Mouse (Mus musculus) testis, postnatal 14 days (tissue): ENCODE measurements around the gene Far2.
A peak's percentile ranks its signal among the peaks of the same experiment; 100 is the strongest.

Source experiments
- DNase-seq: peaks from one replicate; pipeline ENCODE4 v3.0.0; 2021; ENCODE audit warnings: low spot score

The Far2 gene

DNA sequence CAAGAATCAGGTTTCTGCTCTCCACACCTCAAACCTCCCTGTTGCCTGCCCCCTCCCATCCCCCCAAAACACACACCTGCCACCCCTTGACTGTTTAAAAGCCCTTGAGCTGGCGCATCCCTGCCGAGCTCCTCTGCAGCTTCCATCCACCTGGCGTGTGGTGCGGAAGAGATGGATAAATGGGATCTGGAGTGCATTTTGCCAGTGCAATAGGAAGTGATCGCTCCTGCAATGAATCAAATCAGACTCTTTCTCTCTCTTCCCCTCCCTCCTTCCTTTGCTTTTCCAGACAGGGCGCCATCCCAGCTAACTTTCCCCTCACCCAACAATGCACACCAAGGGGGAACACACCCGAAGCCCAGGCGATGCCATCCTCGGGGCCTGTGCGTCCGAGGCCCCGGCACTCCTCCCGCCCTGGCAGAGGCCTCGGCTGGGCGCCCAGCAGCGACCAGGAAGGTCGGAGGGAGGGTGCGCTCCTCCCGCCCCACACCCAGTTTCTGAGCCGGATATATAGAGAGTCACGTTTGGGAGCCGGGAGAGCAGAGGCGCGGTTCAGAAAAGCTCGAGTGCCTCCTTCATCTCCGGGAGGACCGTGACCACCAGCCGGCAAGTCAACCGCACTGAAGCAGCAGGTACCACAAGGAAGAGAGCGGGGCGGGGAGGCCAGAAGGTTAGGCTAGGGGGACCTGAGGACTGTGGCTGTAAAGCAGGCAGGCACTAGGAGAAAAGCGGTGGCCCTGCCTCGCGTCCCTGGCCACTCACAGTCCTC lies at the start of gene Far2:
Far2 (plus strand) TSS at position 379 of the 769 bp plus-strand sequence.
- DNase-seq: no peak

DNA sequence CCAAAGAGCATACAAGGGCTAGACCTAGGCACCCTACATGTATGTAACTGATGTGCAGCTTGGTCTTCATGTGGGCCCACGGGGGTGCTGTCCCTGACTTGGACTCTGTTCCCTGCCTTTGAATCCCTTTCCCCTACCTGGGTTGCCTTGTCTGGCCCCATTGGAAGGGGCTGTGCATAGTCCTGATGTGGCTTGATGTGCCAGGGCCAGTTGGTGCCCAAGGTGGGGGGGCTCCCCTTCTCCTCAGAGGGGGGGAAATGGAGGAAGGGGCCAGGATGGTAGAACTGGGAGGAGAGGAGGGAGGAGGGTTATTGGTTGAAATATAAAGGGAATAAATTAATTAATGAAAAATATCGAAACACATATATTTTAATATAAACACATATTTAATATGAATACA lies 46.6 kb upstream of the Far2 start:
- no peak for DNase-seq

DNA sequence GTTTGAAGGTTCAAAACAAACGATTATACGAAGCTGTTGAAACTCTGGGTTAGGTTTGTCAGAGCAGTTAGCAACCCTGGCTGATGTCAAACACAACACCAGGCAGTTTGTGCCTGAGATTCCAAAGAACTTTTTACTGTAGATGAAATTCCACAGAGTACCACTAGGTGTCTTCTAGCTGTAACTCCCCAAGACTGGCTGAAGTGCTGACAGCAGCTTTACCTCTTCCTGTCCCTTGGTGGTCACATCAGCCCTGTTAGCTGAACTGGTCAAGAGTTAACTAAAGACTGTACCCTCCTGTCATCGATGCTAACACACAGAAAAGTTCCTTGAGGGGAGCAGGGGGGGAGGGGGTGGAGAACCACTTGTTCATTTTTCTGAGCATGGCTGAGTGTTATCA lies 46.0 kb upstream of the Far2 start:
- no peak for DNase-seq

DNA sequence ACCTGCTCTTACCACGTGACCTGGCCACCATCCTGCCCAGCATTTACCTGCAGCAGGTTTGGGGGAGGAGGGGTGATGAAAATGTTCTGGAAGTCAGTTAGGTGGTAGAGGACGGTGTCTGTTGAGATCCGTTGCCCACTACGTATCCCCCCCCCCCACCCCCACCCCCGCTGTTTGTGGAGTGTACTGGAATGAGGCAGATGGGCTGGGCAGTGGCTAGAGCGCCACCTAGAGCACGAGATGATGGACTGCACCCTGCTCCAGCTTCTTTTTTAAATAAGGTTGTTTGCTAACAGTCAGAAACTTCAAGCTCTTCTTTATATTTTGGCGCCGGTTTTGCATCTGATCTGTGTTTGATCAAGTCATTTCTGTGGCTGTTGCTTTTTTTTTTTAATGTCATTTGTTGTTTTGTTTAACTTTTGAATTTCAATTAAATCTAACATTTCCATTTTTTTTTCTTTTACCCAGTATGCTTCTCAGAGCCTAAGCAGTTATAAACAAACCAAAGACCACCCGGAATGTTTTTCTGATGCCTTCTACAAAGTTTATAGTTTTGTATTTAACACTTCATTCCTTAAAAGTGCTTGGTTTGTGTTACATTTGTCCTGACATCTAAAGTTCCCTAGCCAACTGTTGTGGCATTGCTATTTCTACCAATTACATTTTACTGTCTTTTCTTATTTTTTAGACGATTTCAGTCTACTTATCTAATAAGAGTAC lies 40.8 kb upstream of the Far2 start:
- DNase-seq: peak; percentile 22

DNA sequence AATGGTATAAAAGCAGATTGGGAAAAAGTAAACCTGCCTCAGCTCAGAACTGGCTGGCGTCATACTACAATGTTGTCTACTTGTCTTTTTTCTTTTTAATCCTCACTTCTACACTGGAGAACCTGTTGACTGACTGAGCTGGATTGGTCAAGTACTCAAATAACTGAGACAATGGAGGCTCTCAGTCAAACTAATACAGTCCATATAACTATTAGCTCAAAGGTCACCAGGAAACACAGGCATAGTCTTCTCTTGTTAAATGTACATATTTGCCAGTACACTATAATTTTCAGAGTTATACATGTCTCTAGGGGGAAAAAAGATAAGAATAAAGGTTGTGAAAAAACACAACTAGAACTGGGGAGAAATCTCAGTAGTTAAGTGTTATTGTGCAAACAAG lies 6.3 kb upstream of the Far2 start:
- no peak for DNase-seq

DNA sequence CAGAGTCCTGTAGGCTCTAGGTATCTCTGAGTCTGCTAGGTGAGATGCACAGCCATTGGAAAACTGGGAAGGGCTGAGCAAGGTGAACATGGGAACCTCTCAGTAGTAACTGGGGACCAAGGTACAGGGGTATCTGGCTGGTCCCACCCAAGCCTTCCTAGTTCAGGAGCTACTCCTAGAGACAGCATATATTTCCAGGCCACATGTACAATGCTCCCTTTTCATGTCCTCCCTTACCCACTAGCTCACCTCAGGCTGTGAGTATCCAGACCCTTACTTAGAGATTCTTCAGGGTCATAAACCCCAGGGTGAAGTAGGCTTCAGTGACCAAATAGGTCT lies 560 bp downstream of the Far2 start:
- no peak for DNase-seq

DNA sequence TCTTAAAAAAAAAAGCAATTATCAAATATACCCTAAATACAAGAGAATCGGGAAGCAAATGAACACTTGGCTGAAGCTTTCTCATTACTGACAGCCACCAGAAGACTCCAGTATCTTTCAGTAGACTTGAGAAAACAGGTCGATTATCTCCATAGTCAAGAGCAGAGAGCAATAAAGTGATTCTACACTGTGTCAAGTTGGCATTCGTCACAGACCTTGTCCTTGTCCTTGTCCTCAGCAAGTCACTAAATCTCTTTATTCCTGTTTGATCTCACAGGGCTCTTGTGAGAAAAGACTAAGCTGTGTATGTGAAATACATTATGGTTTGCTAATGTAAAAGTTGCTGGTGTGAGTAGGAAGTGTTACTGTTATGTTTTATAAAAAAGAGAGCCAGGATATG lies 16.1 kb downstream of the Far2 start:
- no peak for DNase-seq

DNA sequence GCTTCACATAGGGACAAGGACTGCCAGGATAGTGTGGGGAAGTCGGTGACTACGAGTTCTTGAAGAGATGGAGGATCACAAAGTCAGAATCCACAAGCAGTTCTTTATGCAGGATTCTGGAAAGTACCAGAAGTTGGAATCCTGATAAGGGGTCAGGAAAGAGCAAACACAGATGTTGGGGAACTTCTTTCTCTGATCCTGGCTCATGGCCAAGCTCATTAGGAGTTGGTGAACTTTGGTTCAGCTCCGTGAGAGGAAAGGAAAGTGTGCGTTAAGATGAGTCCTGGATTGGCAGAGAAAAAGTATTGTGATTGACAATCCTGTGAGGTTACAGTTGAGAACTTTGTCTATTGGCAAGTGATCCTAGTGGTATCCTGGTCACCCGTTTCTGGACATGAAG lies 19.2 kb downstream of the Far2 start:
- no peak for DNase-seq

DNA sequence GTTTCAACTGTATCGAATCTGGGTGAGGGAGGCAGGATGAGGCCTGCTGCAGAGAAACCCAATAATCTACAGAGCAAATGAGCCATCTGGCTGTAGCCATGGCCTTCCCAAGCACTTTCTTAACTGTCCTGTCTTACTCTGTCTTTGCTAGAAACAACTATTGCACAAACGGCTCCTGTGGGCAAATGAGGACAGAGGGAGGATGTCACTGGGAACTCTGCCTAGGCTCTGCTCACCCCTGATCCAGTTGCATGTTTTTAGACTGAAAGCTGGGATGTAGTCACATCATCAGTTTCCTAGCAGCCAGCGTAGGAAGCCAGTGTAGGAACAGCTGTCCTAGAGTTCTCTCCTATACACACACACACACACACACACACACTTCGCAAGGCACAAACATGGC lies 21.7 kb downstream of the Far2 start:
- no peak for DNase-seq

DNA sequence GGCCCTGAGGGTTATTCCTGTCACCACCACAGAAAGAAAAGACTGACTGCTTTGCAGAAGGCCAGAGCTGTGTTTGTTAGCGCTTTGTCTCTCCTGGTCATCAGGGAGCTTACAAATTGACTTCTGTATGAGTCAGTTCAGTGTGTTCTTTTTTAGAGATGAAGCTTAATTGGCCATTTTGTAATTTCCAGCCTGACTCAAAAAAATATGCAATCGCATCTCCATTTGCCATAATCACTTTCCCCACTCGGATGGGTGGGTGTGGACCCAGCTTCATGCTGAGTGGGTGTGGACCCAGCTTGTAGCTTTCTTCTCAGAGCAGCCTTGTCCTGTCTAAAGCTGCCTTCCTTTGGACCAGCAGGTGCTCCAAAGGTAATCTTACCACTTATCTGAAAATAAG lies 26.5 kb downstream of the Far2 start:
- no peak for DNase-seq

DNA sequence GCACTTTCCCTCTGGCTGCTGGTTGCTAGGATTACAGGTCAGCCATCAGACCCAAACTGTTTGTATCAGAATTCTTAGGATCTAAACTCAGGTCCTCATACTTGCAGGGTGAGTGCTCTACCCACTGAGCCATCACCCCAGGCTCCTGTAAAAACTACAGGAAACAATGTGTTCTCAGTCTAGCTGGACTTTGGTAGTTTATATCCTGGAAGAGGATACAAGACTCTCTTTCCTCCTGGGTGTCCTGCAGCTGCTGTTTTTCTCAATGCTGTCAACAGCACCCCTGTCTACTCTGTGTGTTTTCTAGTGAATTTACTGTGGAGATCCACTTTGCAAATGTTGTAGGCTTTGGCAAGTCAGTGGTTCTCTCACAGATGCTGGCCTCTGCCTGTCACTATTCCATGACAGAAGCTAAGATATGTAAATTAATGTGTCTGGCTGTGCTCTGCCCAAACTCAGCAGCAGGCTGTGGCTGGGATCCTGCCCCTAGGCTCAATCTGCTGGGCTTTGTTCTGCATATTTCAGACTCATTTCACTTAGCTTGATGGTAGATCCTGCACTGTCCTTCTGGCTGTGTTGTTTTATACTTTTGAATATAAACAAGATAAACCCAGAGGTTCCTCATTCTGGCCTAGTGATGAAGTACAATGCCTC lies 27.3 kb downstream of the Far2 start:
- DNase-seq: no peak

DNA sequence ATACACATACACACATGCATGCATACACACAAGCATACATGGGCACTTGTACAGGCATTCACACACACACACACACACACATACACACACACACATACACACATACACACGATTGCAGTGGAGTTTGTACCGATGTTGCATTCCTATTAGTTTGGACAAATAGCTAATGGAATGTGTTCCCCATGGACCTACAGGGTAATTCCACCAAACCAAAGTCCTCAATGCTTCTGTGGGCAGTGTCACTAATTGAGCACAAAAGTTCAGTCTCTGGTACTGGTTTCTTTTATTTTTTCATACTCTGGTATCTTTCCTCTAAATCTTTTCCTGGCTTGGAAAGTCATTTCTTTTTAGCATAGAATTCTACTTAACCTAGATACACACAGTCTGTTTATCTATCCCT lies 36.8 kb downstream of the Far2 start:
- DNase-seq: no peak

DNA sequence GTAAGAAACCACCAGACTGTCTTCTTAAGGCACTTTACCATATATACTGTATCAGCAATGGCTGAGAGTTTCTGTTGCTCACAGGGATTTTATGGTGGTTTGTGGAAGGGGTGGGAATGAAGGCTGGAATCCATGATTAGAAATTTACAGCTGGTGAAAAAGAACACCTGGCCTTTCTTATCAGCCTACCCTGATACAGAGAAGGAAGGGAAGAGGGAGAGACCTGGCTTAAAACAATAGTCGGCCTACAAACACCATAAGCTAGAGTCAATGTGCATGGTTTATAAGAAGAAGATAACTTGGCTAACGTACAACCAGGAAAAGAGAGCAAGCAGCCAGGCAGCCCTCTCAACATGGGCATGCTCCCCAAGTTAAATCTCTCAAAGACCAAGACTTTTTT lies 37.3 kb downstream of the Far2 start:
- DNase-seq: no peak

DNA sequence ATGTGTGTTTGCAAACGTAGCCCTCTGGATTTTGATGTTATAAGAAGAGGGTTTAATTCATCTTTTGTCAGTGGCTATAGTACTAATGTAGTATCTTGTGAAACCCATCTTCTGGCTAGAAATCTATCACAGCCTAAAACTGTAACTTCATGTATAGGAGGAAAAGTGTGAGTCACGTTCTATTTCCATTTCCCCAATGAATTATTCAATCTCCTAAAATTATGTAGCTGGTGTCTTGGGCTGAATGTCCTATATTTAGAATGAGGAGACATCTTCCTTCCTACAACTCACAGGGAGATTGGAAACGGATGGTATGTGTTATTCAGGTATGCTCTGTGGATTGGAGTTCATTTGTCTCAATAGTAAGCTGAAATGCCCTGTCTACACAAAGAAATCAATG lies 50.0 kb downstream of the Far2 start:
- no peak for DNase-seq

DNA sequence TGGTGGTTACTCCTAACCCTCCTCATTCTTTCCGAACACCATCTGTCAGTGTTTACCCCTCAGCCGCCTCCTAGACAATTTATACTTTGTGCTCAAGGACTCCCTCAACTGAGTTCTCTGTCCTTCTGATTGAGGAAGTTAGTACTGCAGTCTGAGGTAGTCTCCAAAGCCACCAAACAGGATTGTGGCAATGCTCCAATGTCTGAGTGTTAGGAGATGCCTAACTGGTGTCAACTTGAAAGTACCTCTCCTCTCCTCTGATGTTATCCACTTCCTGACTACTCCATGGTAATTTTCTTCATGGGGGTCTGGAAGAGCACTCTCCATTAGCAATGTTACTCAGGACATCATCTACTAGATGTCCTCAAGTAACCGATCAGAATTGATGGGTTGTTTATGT lies 54.9 kb downstream of the Far2 start:
- no peak for DNase-seq

DNA sequence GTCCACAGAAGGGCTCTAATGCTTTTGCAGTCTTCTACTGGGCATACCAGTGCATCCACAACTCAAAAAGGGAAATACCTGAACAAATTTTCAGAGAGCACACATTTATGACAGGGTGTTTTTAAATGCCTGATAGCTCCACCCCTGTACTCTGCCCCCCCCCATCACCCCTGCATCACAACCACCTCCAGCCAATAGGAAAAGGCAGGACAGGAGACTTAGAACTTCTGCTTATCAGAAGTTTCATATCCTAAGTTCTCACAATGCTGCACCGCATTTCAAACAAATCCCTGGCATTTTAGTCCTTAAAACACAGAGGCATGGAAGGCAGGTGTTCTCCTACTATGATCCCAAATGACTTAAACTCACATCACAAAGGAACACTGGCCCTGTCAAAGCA lies 55.4 kb downstream of the Far2 start:
- no peak for DNase-seq

DNA sequence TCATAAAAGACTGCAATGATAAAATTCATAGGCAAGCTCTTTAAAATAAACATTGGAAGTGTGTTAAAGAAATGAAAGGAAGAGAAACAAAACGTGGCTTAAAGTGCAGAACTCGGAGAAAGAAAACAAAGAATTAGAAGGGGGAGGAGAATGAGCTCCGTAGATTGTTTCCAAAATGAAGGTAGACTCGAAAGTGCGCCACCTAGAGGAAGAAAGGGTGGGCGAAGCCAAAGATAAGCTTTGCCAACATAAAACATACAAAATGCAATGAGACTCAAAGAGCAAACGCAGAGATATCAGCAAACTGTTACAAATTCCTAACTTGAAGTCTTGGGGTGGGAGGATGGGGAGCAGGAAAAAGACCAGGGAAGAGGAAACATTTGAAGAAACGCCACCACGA lies 57.2 kb downstream of the Far2 start:
- peak; percentile 32 for DNase-seq

DNA sequence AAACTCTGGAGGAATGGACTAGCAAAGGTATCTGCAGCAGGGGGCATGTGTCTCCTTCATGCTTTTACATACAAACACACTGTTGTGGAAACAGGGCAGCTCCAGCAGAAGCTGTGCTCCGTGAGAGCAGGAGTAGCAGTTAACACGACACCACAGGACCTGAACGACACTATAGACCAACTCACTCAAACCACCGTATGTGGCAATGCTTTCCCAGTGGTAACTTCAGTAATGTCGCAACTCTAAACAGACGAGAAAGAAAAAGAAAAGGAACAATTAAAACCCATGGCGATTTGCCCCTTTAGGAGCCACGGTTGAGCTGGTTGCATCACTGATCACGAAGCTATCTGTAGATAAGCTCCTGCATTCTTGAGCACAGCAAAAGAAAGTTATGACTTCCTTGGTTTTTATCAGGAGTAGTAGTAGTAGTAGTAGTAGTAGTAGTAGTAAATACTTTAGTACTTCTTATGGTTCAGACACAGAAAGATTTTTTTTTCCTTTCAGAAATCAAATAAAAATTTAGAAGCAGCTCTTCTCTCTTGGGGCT lies 58.7 kb downstream of the Far2 start:
- no peak for DNase-seq

DNA sequence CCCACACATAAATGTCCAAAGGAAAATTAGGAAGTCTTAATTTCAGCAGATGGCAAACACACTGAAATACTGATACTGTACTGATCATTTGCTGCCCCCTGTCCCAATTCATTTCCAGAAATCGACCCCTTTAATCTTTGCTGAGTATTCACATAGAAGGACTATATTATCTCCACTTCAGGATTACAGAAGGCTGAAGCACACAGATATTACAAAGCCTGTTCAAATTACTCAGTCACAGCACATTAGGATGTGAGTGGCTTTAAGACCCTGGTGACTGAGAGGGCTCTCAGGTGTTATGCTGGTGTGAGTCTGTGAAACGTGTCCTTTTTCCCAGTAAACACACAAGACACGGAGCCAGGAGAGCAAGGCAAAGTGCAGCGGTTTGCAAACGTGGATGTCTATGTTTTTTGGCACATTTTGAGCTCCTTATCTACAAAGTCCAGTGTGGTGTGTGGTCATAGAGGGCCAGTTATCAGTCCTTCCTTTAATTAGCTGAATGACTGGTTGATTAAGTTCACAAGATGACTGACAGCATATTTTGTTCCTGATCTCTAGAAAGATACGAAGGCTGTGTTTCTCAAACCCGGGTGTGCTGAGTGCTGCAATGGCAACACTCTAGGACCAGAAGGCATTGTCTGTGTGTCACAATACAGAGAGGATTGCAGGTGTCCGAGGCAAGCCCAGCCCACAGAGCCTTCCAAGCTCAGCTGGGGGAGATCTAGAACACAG lies 61.8 kb downstream of the Far2 start:
- DNase-seq: no peak

DNA sequence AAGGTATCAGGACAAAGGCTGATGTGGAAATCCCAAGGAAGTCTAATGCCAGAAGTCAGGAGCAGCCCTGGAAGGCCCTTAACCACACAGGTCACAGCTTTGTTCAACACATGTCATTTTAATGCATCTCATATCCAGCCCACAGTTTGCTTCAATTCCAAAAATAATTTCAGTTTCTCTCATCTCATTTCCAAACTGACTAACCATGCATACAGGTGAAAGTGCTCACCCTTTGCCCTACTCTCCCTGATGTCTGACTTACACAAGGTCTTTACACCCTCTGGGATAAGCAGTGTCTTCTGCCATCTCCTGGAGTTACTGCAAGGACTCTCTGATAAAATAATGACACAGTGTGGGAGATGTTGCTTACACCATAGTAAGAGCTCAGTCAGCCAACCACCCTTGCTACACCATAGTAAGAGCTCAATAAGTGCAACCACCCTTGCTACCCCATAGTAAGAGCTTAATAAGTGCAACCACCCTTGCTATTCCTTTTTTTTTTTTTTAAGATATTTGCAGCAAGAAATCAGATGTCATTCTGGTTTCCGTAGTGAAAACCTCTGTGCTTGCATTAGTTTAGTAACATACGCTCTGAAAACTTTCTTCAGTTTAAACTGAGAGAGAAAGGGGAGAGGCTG lies 64.1 kb downstream of the Far2 start:
- no peak for DNase-seq

DNA sequence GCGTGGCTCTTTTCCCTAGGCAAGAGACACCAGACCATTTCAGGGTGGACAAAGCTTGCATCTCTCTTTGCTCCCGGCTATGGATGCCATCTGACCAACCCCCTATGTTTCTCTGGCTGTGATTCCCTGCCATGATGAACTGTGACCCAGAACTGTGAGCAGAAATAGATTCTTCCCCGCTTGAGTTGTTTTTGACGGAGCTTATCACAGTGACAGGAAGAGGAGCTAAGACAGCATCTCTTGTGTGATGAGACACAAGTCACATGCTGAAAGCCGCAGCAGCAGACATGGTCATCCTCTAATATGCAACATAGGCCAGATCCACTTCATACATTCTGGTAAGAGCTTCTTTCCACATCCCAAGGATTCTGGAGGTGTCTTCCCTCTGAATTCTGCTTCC lies 69.3 kb downstream of the Far2 start:
- DNase-seq: no peak

DNA sequence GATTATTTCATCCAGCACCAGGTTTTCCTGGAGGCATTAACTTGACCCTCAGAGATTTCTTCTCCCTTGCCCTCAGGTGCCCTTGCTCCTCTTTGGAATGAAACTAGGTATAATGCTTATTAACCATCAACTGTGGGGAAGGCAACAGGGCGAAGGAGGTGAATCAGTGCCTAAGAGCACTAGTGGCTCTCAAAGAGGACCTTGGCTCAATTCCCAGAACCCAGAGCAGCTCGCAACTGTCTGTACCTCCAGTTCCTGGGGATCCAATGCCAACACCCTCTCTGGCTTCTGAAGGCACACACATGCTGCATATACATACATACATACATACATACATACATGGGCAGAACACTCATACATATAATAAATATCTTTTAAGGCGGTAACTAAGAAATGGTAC lies 69.8 kb downstream of the Far2 start:
- no peak for DNase-seq
